Mouse (Mus musculus): ENCODE data around the gene Camk1. TPM values are rescaled to one million over a fixed set of nuclear protein-coding genes. Genes with fewer than 3 reads are reported as not detected.

The Camk1 gene
- polyA plus RNA-seq, 1 experiment from 2014 or later: 37.0 TPM

DNA sequence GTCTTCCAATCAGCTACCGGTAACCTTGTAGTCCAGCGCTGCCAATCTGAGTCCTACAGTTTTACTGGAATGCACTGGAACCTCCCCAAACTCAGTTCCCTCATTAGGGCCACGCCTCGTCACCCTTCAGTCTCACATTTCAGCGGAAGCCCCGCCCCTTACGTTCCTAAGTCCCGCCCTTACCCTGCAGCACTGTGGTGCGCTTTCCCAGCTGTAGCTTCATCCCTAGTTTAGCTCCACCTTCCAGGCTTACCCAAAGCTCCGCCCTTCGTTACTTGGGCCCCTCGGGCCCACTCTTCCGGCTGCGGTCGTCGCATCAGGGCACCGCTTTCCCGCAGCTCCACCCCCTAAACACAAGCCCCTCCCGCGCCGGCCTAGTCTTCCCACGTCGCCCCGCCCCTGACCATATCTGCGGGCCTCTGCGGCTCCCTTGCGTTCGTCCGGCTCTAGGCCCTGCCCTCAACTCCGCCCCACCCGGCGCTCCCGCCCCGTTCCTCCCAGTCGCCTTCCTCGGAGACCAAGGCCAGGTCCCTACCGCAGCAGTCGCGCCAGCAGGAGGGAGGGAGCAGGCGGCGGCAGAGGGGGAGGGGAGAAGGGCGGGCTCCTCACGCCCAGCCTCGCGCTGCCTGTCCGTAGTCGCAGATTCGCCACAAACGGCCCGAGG, 37.3 kb downstream of the Camk1 start:
- TF ChIP-seq CTCF (IDR thresholded peaks at IDR 0.05; ENCODE audit: low read depth): peak; percentile 21; the same call in 1 of the 2 replicates
- ATAC-seq: peak; percentile 98
- WGBS: under 1% methylated on average over 50 of the region's 50 CpGs

DNA sequence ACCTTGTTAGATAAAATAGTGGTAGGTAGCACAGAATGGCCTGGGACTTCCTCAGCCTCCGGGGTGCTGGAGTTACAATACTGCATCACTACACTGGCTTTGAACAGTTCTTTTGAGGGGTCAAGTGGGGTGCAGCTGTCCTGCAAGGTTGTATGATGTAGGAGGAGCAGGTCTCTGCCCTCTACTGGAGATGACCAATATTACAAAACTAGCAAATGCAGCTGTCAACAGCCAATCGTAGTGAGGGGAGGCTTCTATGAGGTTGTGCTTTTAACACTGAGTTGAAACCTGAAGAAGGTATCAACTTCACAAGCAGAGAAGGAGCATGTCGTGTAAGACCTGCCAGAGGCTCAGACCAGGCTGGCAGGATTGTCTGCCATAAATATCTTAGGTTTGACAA, 41.5 kb downstream of the Camk1 start:
- Histone ChIP-seq H3K36me3 (ENCODE audit: control insufficient read depth, insufficient read depth) (no peaks in the 10 kb centered on the region), H3K9me3 (ENCODE audit: control insufficient read depth) (no peaks in the 10 kb centered on the region), H3K4me3 (ENCODE audit: low read depth, low read length) (no peak overlapping the region), H3K4me1 (replicated peaks; ENCODE audit: control insufficient read depth, insufficient read depth, low read length) (no peaks in the 10 kb centered on the region), H3K27ac (ENCODE audit: low read depth, low read length) (no peak overlapping the region), H3K9ac (ENCODE audit: low read depth, low read length) (no peak overlapping the region), H3K4me2 (replicated peaks; ENCODE audit: low read depth) (no peak overlapping the region), H3K27me3 (replicated peaks; ENCODE audit: control insufficient read depth, insufficient read depth, low read length) (no peaks in the 10 kb centered on the region)
- WGBS: 22% methylated on average over 3 of the region's 3 CpGs
- peak; percentile 71 for TF ChIP-seq CTCF (IDR thresholded peaks at IDR 0.05; ENCODE audit: low read depth)
- no peak for ATAC-seq

More for the DNA sequence above, 37.3 kb downstream of the Camk1 start:
- Histone ChIP-seq H3K36me3 (ENCODE audit: control insufficient read depth, insufficient read depth) (peaks cover 16% of the 10 kb centered on the region), H3K27ac (ENCODE audit: low read depth, low read length) (peak overlapping the region; percentile 99), H3K4me3 (ENCODE audit: low read depth, low read length) (peak overlapping the region; percentile 68), H3K27me3 (replicated peaks; ENCODE audit: control insufficient read depth, insufficient read depth, low read length) (no peaks in the 10 kb centered on the region), H3K4me2 (replicated peaks; ENCODE audit: low read depth) (peak overlapping the region; percentile 79), H3K9me3 (ENCODE audit: control insufficient read depth) (no peaks in the 10 kb centered on the region), H3K9ac (ENCODE audit: low read depth, low read length) (peak overlapping the region; percentile 90), H3K4me1 (replicated peaks; ENCODE audit: control insufficient read depth, insufficient read depth, low read length) (0 out of 2 replicates have a peak, but pooled peaks cover 3% of the 10 kb centered on the region)

GRCm38 (mm10) chr6:113301350-113301749, 42.4 kb downstream of the Camk1 start:
- WGBS: 84% methylated on average over 5 of the region's 5 CpGs
- ATAC-seq: no peak
- H3K9me3 ChIP-seq (ENCODE audit: control insufficient read depth): no peaks in the 10 kb centered on the region
- no peaks in the 10 kb centered on the region for H3K36me3 ChIP-seq (ENCODE audit: control insufficient read depth, insufficient read depth)
- no peak overlapping the region for H3K4me2 ChIP-seq (replicated peaks; ENCODE audit: low read depth)
- H3K9ac ChIP-seq (ENCODE audit: low read depth, low read length): no peak overlapping the region
- no peak overlapping the region for H3K4me3 ChIP-seq (ENCODE audit: low read depth, low read length)
- no peak overlapping the region for H3K27ac ChIP-seq (ENCODE audit: low read depth, low read length)
- TF ChIP-seq CTCF (IDR thresholded peaks at IDR 0.05; ENCODE audit: low read depth): no peak
- H3K27me3 ChIP-seq (replicated peaks; ENCODE audit: control insufficient read depth, insufficient read depth, low read length): no peaks in the 10 kb centered on the region
- H3K4me1 ChIP-seq (replicated peaks; ENCODE audit: control insufficient read depth, insufficient read depth, low read length): no peaks in the 10 kb centered on the region

GRCm38 (mm10) chr6:113296639-113297038, 47.1 kb downstream of the Camk1 start:
- WGBS: 55% methylated on average over 4 of the region's 4 CpGs
- no peak for ATAC-seq
- H3K9ac ChIP-seq (ENCODE audit: low read depth, low read length): no peak overlapping the region
- no peak for TF ChIP-seq CTCF (IDR thresholded peaks at IDR 0.05; ENCODE audit: low read depth)
- no peaks in the 10 kb centered on the region for H3K27me3 ChIP-seq (replicated peaks; ENCODE audit: control insufficient read depth, insufficient read depth, low read length)
- H3K4me2 ChIP-seq (replicated peaks; ENCODE audit: low read depth): no peak overlapping the region
- no peak overlapping the region for H3K4me3 ChIP-seq (ENCODE audit: low read depth, low read length)
- H3K9me3 ChIP-seq (ENCODE audit: control insufficient read depth): no peaks in the 10 kb centered on the region
- H3K4me1 ChIP-seq (replicated peaks; ENCODE audit: control insufficient read depth, insufficient read depth, low read length): no peaks in the 10 kb centered on the region
- H3K27ac ChIP-seq (ENCODE audit: low read depth, low read length): no peak overlapping the region
- H3K36me3 ChIP-seq (ENCODE audit: control insufficient read depth, insufficient read depth): no peaks in the 10 kb centered on the region

DNA sequence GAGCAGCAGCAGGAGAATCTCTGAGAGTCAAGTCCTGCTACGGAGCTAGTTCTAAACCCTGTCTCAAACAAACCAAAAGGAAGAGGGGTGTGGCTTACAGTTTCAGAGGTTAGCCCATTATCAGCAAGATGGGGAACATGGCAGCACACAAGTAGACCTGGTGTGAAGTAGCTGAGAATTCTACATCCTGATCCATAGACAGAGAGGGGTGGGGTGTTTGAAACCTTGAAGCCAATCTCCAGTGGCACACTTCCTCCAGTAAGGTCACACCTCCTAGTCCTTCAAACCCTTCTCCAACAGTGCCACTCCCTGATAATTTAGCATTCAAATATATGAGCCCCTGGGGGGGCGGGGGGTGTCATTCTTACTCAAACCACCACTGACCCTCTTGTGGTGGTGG, 47.7 kb downstream of the Camk1 start:
- no peak for TF ChIP-seq CTCF (IDR thresholded peaks at IDR 0.05; ENCODE audit: low read depth)
- Histone ChIP-seq H3K4me2 (replicated peaks; ENCODE audit: low read depth) (no peak overlapping the region), H3K36me3 (ENCODE audit: control insufficient read depth, insufficient read depth) (no peaks in the 10 kb centered on the region), H3K4me3 (ENCODE audit: low read depth, low read length) (no peak overlapping the region), H3K9ac (ENCODE audit: low read depth, low read length) (no peak overlapping the region), H3K4me1 (replicated peaks; ENCODE audit: control insufficient read depth, insufficient read depth, low read length) (no peaks in the 10 kb centered on the region), H3K9me3 (ENCODE audit: control insufficient read depth) (no peaks in the 10 kb centered on the region), H3K27ac (ENCODE audit: low read depth, low read length) (no peak overlapping the region), H3K27me3 (replicated peaks; ENCODE audit: control insufficient read depth, insufficient read depth, low read length) (no peaks in the 10 kb centered on the region)
- ATAC-seq: no peak
- 79% methylated on average over 2 of the region's 2 CpGs for WGBS

DNA sequence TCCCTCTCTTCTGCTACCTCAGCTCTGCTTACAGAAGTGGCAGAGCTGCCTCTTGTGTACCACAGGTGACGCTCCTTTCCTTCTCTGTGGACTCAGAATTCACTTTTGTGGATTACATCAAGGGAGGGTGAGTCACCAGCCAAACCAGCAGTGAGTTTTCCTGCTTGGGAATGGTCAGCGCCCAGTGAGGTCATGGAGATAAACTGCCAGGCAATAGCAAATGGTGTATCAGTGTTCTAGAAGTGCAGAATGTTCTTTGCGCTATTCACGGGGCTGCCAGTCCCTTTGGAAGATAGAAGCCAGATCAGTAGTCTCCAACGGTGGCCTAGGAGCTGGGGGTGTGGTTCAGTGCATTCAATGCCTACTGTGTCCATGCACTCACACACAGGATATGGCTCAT, 50.8 kb downstream of the Camk1 start:
- no peak overlapping the region for H3K4me3 ChIP-seq (ENCODE audit: low read depth, low read length)
- H3K4me1 ChIP-seq (replicated peaks; ENCODE audit: control insufficient read depth, insufficient read depth, low read length): no peaks in the 10 kb centered on the region
- H3K36me3 ChIP-seq (ENCODE audit: control insufficient read depth, insufficient read depth): no peaks in the 10 kb centered on the region
- no peak overlapping the region for H3K4me2 ChIP-seq (replicated peaks; ENCODE audit: low read depth)
- WGBS: 57% methylated on average over 5 of the region's 5 CpGs
- no peaks in the 10 kb centered on the region for H3K9me3 ChIP-seq (ENCODE audit: control insufficient read depth)
- TF ChIP-seq CTCF (IDR thresholded peaks at IDR 0.05; ENCODE audit: low read depth): no peak
- H3K27ac ChIP-seq (ENCODE audit: low read depth, low read length): no peak overlapping the region
- H3K9ac ChIP-seq (ENCODE audit: low read depth, low read length): no peak overlapping the region
- no peaks in the 10 kb centered on the region for H3K27me3 ChIP-seq (replicated peaks; ENCODE audit: control insufficient read depth, insufficient read depth, low read length)
- no peak for ATAC-seq
